Mouse (Mus musculus) forebrain, embryonic 12.5 days (tissue): ENCODE results near the gene Elmo2. TPM values are rescaled to one million over a fixed set of nuclear protein-coding genes. Genes with fewer than 3 reads are reported as not detected.

Experiments used
- ATAC-seq: fragments of 200-750 bp; cut with Nextera tagmentation; 2 replicates; pipeline ENCODE4 v1.8.0; 2017; ENCODE audit warnings: moderate TSS enrichment; ENCODE audit not compliant: low FRiP score
- H3K27ac ChIP-seq: fragments of 300-500 bp; sonication (generic); 2 replicates; pipeline ENCODE4 v1.5.1; 2016; ENCODE audit warnings: mild to moderate bottlenecking
- H3K27me3 ChIP-seq: fragments of 300-500 bp; sonication (generic); 2 replicates; pipeline ENCODE4 v1.6.1; 2016; ENCODE audit warnings: mild to moderate bottlenecking
- H3K36me3 ChIP-seq: fragments of 300-500 bp; sonication (generic); replicated peaks from 2 replicates; pipeline ENCODE4 v1.6.1; 2016; ENCODE audit warnings: mild to moderate bottlenecking
- H3K4me1 ChIP-seq: fragments of 300-500 bp; sonication (generic); 2 replicates; pipeline ENCODE4 v1.6.1; 2016
- H3K4me2 ChIP-seq: fragments of 300-500 bp; sonication (generic); 2 replicates; pipeline ENCODE4 v1.6.1; 2016; ENCODE audit warnings: mild to moderate bottlenecking, moderate library complexity
- H3K4me3 ChIP-seq: fragments of 300-500 bp; sonication (generic); replicated peaks from 2 replicates; pipeline ENCODE4 v1.5.1; 2016; ENCODE audit warnings: mild to moderate bottlenecking
- H3K9ac ChIP-seq: fragments of 300-500 bp; sonication (generic); 2 replicates; pipeline ENCODE4 v1.6.1; 2016; ENCODE audit warnings: mild to moderate bottlenecking
- H3K9me3 ChIP-seq: fragments of 300-500 bp; sonication (generic); 2 replicates; pipeline ENCODE4 v1.6.1; 2016
- WGBS: fragments of 180-500 bp; shearing (Covaris S2); methylation state at CpG from one replicate; pipeline ENCODE4 v1.1.7; 2016; 5-methylcytosine and 5-hydroxymethylcytosine counted together
- polyA plus RNA-seq: library from polyadenylated mRNA; unstranded; fragments of >200 nt; fragmentation: Nextera tagmentation; extraction: Ambion mirVana; gene quantifications from 2 replicates; pipeline ENCODE4 v1.2.1, GENCODE M21; 2016

The Elmo2 gene
- polyA plus RNA-seq, 1 experiment from 2014 or later, result 94.6 TPM

GRCm38 (mm10) chr2:165270858-165271257 is 55.4 kb downstream of the Elmo2 start:
- Histone ChIP-seq H3K27ac (no peak overlapping the region), H3K9ac (0 out of 2 replicates have a peak overlapping the region, but pooled peaks have one; percentile 4)

GRCm38 (mm10) chr2:165266739-165267138 is 59.5 kb downstream of the Elmo2 start:
- H3K36me3 ChIP-seq, result no peaks in the 10 kb centered on the region
- H3K4me1 ChIP-seq, result peaks cover 52% of the 10 kb centered on the region
- no peak for ATAC-seq
- peak overlapping the region; percentile 34 for H3K4me2 ChIP-seq
- WGBS, result 4% methylated on average over 12 of the region's 12 CpGs
- peak overlapping the region; percentile 64; the same call in 1 of the 2 replicates for H3K27ac ChIP-seq
- peaks cover 34% of the 10 kb centered on the region; the same call in 1 of the 2 replicates for H3K27me3 ChIP-seq
- peak overlapping the region; percentile 38; the same call in 1 of the 2 replicates for H3K9ac ChIP-seq
- no peak overlapping the region for H3K4me3 ChIP-seq
- H3K9me3 ChIP-seq, result no peaks in the 10 kb centered on the region

More at GRCm38 (mm10) chr2:165270858-165271257, 55.4 kb downstream of the Elmo2 start:
- Histone ChIP-seq H3K27me3 (peaks cover 33% of the 10 kb centered on the region; the same call in 1 of the 2 replicates), H3K4me1 (peaks cover 61% of the 10 kb centered on the region), H3K36me3 (no peaks in the 10 kb centered on the region), H3K9me3 (no peaks in the 10 kb centered on the region), H3K4me2 (no peak overlapping the region), H3K4me3 (no peak overlapping the region)
- WGBS, result 57% methylated on average over 7 of the region's 7 CpGs
- no peak for ATAC-seq

- WGBS, result 62% methylated on average over 7 of the region's 7 CpGs
- Histone ChIP-seq H3K27ac (no peak overlapping the region), H3K4me3 (no peak overlapping the region), H3K27me3 (peaks cover 42% of the 10 kb centered on the region), H3K36me3 (no peaks in the 10 kb centered on the region), H3K4me2 (no peak overlapping the region), H3K4me1 (peaks cover 36% of the 10 kb centered on the region), H3K9ac (no peak overlapping the region), H3K9me3 (no peaks in the 10 kb centered on the region)
- peak; percentile 44; the same call in 1 of the 2 replicates for ATAC-seq
Observed at GRCm38 (mm10) chr2:165263861-165264260, 62.4 kb downstream of the Elmo2 start.

- Histone ChIP-seq H3K9ac (no peak overlapping the region), H3K4me3 (no peak overlapping the region), H3K4me1 (peaks cover 48% of the 10 kb centered on the region), H3K4me2 (no peak overlapping the region), H3K36me3 (no peaks in the 10 kb centered on the region), H3K27ac (no peak overlapping the region), H3K9me3 (no peaks in the 10 kb centered on the region), H3K27me3 (peaks cover 46% of the 10 kb centered on the region)
- WGBS, result 68% methylated on average over 18 of the region's 18 CpGs
- no peak for ATAC-seq
Observed at GRCm38 (mm10) chr2:165262274-165262990, 63.8 kb downstream of the Elmo2 start.

- Histone ChIP-seq H3K4me2 (no peak overlapping the region), H3K4me3 (no peak overlapping the region), H3K9me3 (no peaks in the 10 kb centered on the region), H3K4me1 (peaks cover 40% of the 10 kb centered on the region), H3K27me3 (peaks cover 53% of the 10 kb centered on the region), H3K27ac (no peak overlapping the region), H3K9ac (no peak overlapping the region), H3K36me3 (no peaks in the 10 kb centered on the region)
- WGBS, result 81% methylated on average over 8 of the region's 8 CpGs
- no peak for ATAC-seq
Observed at GRCm38 (mm10) chr2:165259859-165260258, 66.4 kb downstream of the Elmo2 start.

GRCm38 (mm10) chr2:165258321-165258720 is 68.0 kb downstream of the Elmo2 start:
- Histone ChIP-seq H3K9ac (no peak overlapping the region), H3K27ac (no peak overlapping the region), H3K9me3 (no peaks in the 10 kb centered on the region), H3K36me3 (no peaks in the 10 kb centered on the region), H3K27me3 (peaks cover 67% of the 10 kb centered on the region), H3K4me3 (no peak overlapping the region), H3K4me2 (no peak overlapping the region), H3K4me1 (peaks cover 45% of the 10 kb centered on the region)
- WGBS, result 81% methylated on average over 6 of the region's 6 CpGs
- no peak for ATAC-seq

DNA sequence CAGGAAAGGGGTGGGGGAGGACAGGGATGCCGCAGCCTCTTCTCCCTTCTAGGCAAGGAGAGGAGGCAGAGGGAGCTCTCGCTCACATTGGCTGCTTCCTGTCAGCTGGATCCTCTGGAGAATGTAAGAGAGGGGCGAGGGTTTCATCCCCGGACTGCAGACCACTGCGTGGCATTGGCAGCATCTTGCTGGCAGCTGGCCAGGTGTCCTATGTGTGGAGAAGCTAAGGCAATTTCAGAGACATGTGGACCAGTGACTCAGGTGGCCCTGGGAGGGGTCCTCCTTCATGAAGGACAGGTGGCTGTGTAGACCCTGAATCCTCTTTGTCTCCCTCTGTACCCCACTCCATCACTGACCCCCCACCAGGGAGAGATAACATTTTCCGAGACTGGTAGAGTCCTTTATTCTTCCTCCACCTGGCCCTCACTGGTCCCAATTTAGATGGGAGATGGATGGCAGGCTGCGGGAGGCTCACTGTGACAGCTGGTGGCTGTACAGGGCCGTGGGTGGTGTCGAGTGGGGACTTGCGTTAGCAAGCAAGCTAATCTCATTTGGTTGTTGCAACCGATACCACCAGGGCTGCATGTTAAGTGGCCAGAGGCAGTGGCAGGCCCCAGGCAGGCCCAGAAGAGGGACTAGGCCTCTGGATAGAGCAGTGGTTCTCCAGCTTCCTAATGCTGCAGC is 69.0 kb downstream of the Elmo2 start:
- Histone ChIP-seq H3K9me3 (no peaks in the 10 kb centered on the region), H3K4me2 (no peak overlapping the region), H3K36me3 (no peaks in the 10 kb centered on the region), H3K4me3 (no peak overlapping the region), H3K9ac (no peak overlapping the region), H3K4me1 (peaks cover 40% of the 10 kb centered on the region), H3K27ac (no peak overlapping the region), H3K27me3 (peaks cover 68% of the 10 kb centered on the region)
- no peak for ATAC-seq
- WGBS, result 54% methylated on average over 11 of the region's 11 CpGs

- no peak for ATAC-seq
- Histone ChIP-seq H3K4me3 (no peak overlapping the region), H3K27ac (no peak overlapping the region), H3K4me2 (no peak overlapping the region), H3K4me1 (peaks cover 37% of the 10 kb centered on the region), H3K9me3 (no peaks in the 10 kb centered on the region), H3K36me3 (no peaks in the 10 kb centered on the region), H3K27me3 (peaks cover 68% of the 10 kb centered on the region), H3K9ac (no peak overlapping the region)
- 67% methylated on average over 10 of the region's 10 CpGs for WGBS
Observed at GRCm38 (mm10) chr2:165256213-165256612, 70.1 kb downstream of the Elmo2 start.

GRCm38 (mm10) chr2:165253867-165254266 is 72.4 kb downstream of the Elmo2 start:
- Histone ChIP-seq H3K9ac (no peak overlapping the region), H3K4me2 (peak overlapping the region; percentile 22), H3K4me1 (peaks cover 40% of the 10 kb centered on the region), H3K36me3 (no peaks in the 10 kb centered on the region), H3K27ac (no peak overlapping the region), H3K9me3 (no peaks in the 10 kb centered on the region), H3K4me3 (no peak overlapping the region), H3K27me3 (peaks cover 79% of the 10 kb centered on the region)
- peak; percentile 84 for ATAC-seq
- 4% methylated on average over 10 of the region's 10 CpGs for WGBS

DNA sequence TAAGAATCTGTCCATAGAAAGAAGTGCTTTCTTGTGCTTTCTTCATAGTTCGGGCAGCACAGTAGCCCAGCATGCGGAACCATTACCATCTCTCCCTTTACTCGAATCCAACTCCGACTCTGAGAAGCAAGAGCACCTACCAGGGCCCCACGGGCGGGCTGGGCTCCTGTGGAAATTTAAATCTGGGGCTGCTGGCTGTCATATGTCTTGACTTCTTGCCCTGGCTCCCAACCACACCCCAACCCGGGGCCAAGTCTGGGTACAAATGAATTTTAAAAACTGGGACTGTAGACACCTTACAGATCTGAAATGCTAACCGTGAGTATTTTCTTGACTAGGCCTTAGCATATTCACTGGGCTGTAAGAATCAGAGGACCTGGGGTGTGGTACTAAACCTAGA is 73.0 kb downstream of the Elmo2 start:
- no peak overlapping the region for H3K4me2 ChIP-seq
- no peak overlapping the region for H3K9ac ChIP-seq
- ATAC-seq, result no peak
- 72% methylated on average over 8 of the region's 8 CpGs for WGBS
- H3K36me3 ChIP-seq, result no peaks in the 10 kb centered on the region
- H3K27me3 ChIP-seq, result peaks cover 81% of the 10 kb centered on the region
- no peak overlapping the region for H3K4me3 ChIP-seq
- no peak overlapping the region for H3K27ac ChIP-seq
- H3K4me1 ChIP-seq, result peaks cover 38% of the 10 kb centered on the region
- no peaks in the 10 kb centered on the region for H3K9me3 ChIP-seq

- Histone ChIP-seq H3K9ac (no peak overlapping the region), H3K9me3 (no peaks in the 10 kb centered on the region), H3K4me3 (no peak overlapping the region), H3K27me3 (peaks cover 81% of the 10 kb centered on the region), H3K4me2 (no peak overlapping the region), H3K36me3 (no peaks in the 10 kb centered on the region), H3K4me1 (peaks cover 34% of the 10 kb centered on the region), H3K27ac (no peak overlapping the region)
- WGBS, result 54% methylated on average over 9 of the region's 9 CpGs
- no peak for ATAC-seq
Observed at GRCm38 (mm10) chr2:165252801-165253200, 73.5 kb downstream of the Elmo2 start.

- Histone ChIP-seq H3K4me3 (no peak overlapping the region), H3K4me2 (no peak overlapping the region), H3K36me3 (no peaks in the 10 kb centered on the region), H3K9ac (no peak overlapping the region), H3K4me1 (peaks cover 30% of the 10 kb centered on the region), H3K27me3 (peaks cover 85% of the 10 kb centered on the region), H3K27ac (no peak overlapping the region), H3K9me3 (no peaks in the 10 kb centered on the region)
- no peak for ATAC-seq
- WGBS, result 66% methylated on average over 8 of the region's 8 CpGs
Observed at GRCm38 (mm10) chr2:165252381-165252780, 73.9 kb downstream of the Elmo2 start.
